Mouse (Mus musculus) A20 (cell line): ENCODE data around the gene Cplx3.
A peak's percentile ranks its signal among the peaks of the same experiment; 100 is the strongest.

Source experiments
- DNase-seq: peaks from one replicate; pipeline ENCODE4 v3.0.0-alpha.2; 2011; ENCODE audit warnings: low read depth, low spot score

The Cplx3 gene

GRCm38 (mm10) chr9:57601353-57601706 is 4.8 kb downstream of the Cplx3 start:
- no peak for DNase-seq

GRCm38 (mm10) chr9:57600620-57601352 is 5.3 kb downstream of the Cplx3 start:
- DNase-seq: no peak

- DNase-seq: no peak
Measured at GRCm38 (mm10) chr9:57598851-57599563, 7.1 kb downstream of the Cplx3 start.

- no peak for DNase-seq
Measured at GRCm38 (mm10) chr9:57597929-57598382, 8.1 kb downstream of the Cplx3 start.

- DNase-seq: no peak
Measured at GRCm38 (mm10) chr9:57597265-57597664, 8.8 kb downstream of the Cplx3 start.

GRCm38 (mm10) chr9:57594174-57594509 is 11.9 kb downstream of the Cplx3 start:
- no peak for DNase-seq

- DNase-seq: no peak
Measured at GRCm38 (mm10) chr9:57593454-57594173, 12.5 kb downstream of the Cplx3 start.

- DNase-seq: peak; percentile 51
Measured at GRCm38 (mm10) chr9:57590726-57591125, 15.4 kb downstream of the Cplx3 start.

GRCm38 (mm10) chr9:57589224-57590126 is 16.6 kb downstream of the Cplx3 start, which contains the start of gene Ulk3:
Ulk3 (plus strand) TSS chr9:57589452.
- peak; percentile 94 for DNase-seq

GRCm38 (mm10) chr9:57584991-57585390 is 21.1 kb downstream of the Cplx3 start:
- peak; percentile 62 for DNase-seq

GRCm38 (mm10) chr9:57577144-57577849 is 28.8 kb downstream of the Cplx3 start:
- no peak for DNase-seq

- no peak for DNase-seq
Measured at GRCm38 (mm10) chr9:57575577-57575976, 30.5 kb downstream of the Cplx3 start.

- DNase-seq: no peak
Measured at GRCm38 (mm10) chr9:57574397-57574796, 31.7 kb downstream of the Cplx3 start.

- DNase-seq: no peak
Measured at GRCm38 (mm10) chr9:57568500-57568899, 37.6 kb downstream of the Cplx3 start.

- no peak for DNase-seq
Measured at GRCm38 (mm10) chr9:57566846-57567245, 39.2 kb downstream of the Cplx3 start.

- DNase-seq: no peak
Measured at GRCm38 (mm10) chr9:57565741-57566221, 40.3 kb downstream of the Cplx3 start.

GRCm38 (mm10) chr9:57564609-57565008 is 41.5 kb downstream of the Cplx3 start:
- peak; percentile 53 for DNase-seq

- peak; percentile 49 for DNase-seq
Measured at GRCm38 (mm10) chr9:57562896-57563372, 43.1 kb downstream of the Cplx3 start.

GRCm38 (mm10) chr9:57561711-57562099 is 44.4 kb downstream of the Cplx3 start:
- peak; percentile 90 for DNase-seq
